Mouse (Mus musculus): ENCODE results near the gene Kdelc2.

DNA sequence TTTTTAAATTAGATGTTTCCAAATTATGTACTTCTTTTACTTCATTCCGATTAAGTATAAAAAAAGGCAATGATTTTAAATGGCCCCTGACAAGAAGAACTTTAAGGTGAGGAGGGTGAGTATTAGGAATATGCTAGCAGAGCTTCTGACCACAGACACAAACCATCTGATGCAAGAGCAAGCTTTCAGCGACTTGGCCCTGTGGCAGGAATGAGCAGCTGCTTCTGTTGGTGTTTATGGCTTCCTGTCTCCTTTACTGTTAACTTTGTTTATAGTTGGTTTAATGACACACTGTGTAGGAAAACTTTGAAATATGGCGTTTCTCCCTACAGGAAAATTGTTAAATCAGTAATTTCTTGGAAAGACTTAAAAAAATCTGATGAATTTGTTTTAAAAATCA, 43.8 kb downstream of the Kdelc2 start:
- TF ChIP-seq POLR2A (IDR thresholded peaks at IDR 0.05; ENCODE audit: control insufficient read depth, extremely low read depth, insufficient read depth, low read length, poor library complexity) (no peak), CTCF (IDR thresholded peaks at IDR 0.05; ENCODE audit: borderline replicate concordance, control insufficient read depth, extremely low read depth, insufficient read depth, low read length, poor library complexity) (no peak)
